Mouse (Mus musculus) kidney, embryonic 14.5 days (tissue): ENCODE data around the gene Amigo3. TPM values are rescaled to one million over a fixed set of nuclear protein-coding genes. Genes with fewer than 3 reads are reported as not detected.
A peak's percentile ranks its signal among the peaks of the same experiment; 100 is the strongest.

ENCODE experiments used
- ATAC-seq: fragments of 200-750 bp; cut with Nextera tagmentation; 2 replicates; pipeline ENCODE4 v1.8.0; 2017; ENCODE audit warnings: moderate number of reproducible peaks, mild to moderate bottlenecking, moderate TSS enrichment, moderate library complexity; ENCODE audit not compliant: low FRiP score, low TSS enrichment
- H3K27ac ChIP-seq: fragments of 300-500 bp; sonication (generic); 2 replicates; pipeline ENCODE4 v1.5.1; 2014; ENCODE audit warnings: low read depth, mild to moderate bottlenecking, low read length, moderate library complexity, mixed read lengths
- H3K27me3 ChIP-seq: fragments of 300-500 bp; sonication (generic); 2 replicates; pipeline ENCODE4 v1.6.1; 2014; ENCODE audit warnings: mild to moderate bottlenecking, low read length; ENCODE audit not compliant: control insufficient read depth, insufficient read depth
- H3K36me3 ChIP-seq: fragments of 300-500 bp; sonication (generic); 2 replicates; pipeline ENCODE4 v1.6.1; 2014; ENCODE audit warnings: low read length, mixed read lengths; ENCODE audit not compliant: control insufficient read depth, insufficient read depth
- H3K4me1 ChIP-seq: fragments of 300-500 bp; sonication (generic); 2 replicates; pipeline ENCODE4 v1.6.1; 2014; ENCODE audit warnings: low read length, mixed read lengths; ENCODE audit not compliant: control insufficient read depth, insufficient read depth
- H3K4me2 ChIP-seq: fragments of 300-500 bp; sonication (generic); replicated peaks from 2 replicates; pipeline ENCODE4 v1.6.1; 2014; ENCODE audit warnings: low read depth, mild to moderate bottlenecking, low read length
- H3K4me3 ChIP-seq: fragments of 300-500 bp; sonication (generic); 2 replicates; pipeline ENCODE4 v1.5.1; 2014; ENCODE audit warnings: mild to moderate bottlenecking, low read length
- H3K9ac ChIP-seq: fragments of 300-500 bp; sonication (generic); 2 replicates; pipeline ENCODE4 v1.6.1; 2014; ENCODE audit warnings: low read depth, mild to moderate bottlenecking, low read length, moderate library complexity
- H3K9me3 ChIP-seq: fragments of 300-500 bp; sonication (generic); 2 replicates; pipeline ENCODE4 v1.6.1; 2016; ENCODE audit warnings: low read length; ENCODE audit not compliant: control insufficient read depth
- WGBS: fragments of 180-500 bp; shearing (Covaris S2); extraction: QIAGEN DNeasy Blood & Tissue Kit; methylation state at CpG from one replicate; pipeline ENCODE4 v1.1.7; 2014; 5-methylcytosine and 5-hydroxymethylcytosine counted together
- polyA plus RNA-seq: library from polyadenylated mRNA; unstranded; fragments of >200 nt; fragmentation: Nextera tagmentation; extraction: Ambion mirVana; gene quantifications from 2 replicates; pipeline ENCODE4 v1.2.1, GENCODE M21; 2014

Gene Amigo3
- polyA plus RNA-seq, 1 experiment from 2014 or later: 2.1 TPM

DNA sequence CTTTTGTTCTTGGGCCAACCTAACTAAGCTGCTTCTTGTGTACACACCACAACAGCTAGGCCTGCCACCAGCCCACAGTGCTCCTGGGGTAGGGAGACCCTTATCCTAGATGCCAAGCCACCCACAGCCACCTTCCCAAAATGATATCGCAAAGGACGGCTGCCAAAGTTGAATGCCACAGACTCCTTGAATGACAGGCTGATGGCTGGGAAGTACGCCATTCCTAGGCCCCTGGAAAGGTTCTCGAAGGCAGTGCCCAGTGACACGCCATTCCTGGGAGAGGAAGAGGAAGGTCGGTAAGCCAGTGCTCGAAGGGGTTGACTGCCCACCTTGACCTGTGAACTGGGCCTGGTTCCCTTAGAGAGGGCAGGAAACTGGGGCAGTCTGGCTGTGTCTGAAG, 16.6 kb downstream of the Amigo3 start:
- Histone ChIP-seq H3K36me3 (peaks cover 40% of the 10 kb centered on the region), H3K9ac (no peak overlapping the region), H3K9me3 (no peaks in the 10 kb centered on the region), H3K27me3 (no peaks in the 10 kb centered on the region), H3K4me2 (no peak overlapping the region), H3K27ac (no peak overlapping the region), H3K4me1 (no peaks in the 10 kb centered on the region), H3K4me3 (no peak overlapping the region)
- no peak for ATAC-seq
- 86% methylated on average over 7 of the region's 7 CpGs for WGBS

DNA sequence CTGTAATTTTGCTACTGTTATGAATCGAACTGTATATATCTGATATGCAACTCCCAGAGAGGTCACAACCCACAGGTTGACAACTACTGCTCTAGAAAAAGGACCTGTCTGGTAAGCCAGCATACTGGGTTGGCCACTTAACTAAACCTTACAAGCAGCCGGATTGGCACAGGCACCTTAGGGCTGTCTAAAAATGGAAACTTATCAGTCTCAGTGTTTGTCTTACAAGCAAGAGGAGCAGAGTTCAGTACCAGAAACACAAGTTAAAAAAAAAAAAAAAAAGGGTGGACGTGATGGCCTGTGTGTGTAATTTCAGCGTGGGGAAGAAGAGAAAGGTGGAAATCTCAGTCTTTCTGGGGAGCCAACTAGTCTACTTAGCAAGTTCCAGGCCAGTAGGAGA, 18.8 kb downstream of the Amigo3 start:
- no peaks in the 10 kb centered on the region for H3K27me3 ChIP-seq
- H3K4me3 ChIP-seq: no peak overlapping the region
- H3K9ac ChIP-seq: no peak overlapping the region
- no peak overlapping the region for H3K27ac ChIP-seq
- 91% methylated on average over 4 of the region's 4 CpGs for WGBS
- no peaks in the 10 kb centered on the region for H3K9me3 ChIP-seq
- no peak overlapping the region for H3K4me2 ChIP-seq
- no peaks in the 10 kb centered on the region for H3K4me1 ChIP-seq
- H3K36me3 ChIP-seq: peaks cover 32% of the 10 kb centered on the region
- no peak for ATAC-seq

DNA sequence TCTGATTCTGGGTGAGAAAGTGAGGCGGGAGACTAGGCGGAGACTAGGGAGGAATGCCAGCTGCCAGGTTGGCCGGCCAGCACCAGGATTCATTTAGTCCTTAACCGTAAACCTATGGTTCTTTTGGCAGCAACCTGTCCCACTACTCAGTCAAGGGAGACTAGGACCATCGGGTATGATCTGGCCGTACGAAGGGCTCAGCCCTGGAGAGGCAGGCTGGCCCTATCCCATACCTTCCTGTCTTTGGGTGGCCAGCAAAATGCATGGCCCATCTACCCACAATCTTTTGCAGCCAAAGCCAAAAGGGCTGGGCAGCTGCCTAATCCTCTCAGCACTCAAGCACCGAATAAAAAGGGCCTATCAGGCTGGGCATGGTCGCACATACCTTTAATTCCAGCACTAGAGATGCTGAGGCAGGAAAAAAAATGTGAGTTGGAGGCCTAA, 19.5 kb downstream of the Amigo3 start:
- no peaks in the 10 kb centered on the region for H3K27me3 ChIP-seq
- ATAC-seq: no peak
- WGBS: 71% methylated on average over 9 of the region's 9 CpGs

DNA sequence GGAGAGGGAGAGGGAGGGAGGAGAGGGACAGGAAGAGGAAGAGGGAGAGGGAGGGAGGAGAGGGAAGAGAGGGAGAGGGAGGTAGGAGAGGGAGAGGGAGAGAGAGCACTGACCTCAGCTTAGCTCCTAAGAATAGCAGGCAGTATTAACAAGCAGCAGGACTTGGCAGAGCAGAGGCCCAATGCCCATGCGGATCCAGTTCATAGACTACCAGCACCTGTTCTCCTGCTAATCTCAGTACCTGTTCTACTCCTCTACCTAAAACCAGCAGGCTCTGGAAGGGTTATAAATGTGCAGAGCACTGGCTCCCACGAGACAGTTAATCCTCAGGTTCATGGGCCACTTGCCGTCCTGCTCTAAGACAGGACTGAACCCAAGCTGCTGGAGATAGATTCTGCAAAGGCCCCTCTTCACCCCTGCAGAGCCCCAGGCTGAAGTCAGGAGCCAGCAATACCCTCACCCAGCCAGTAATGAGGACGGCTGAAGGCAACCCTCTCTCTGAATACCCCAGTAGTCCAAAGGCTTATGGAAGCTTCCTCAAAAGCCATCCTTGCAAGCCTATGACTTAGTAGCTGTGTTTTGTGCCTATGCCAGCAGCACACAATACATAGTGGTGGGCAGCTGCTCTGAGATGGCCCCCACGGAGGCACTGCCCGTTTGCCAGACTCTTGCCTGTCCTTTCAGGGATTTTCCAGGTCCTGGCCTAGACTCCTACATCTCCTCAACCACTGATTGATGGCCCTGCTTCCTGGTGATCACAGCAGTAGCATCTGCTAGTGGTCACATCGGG, 20.4 kb downstream of the Amigo3 start:
- no peaks in the 10 kb centered on the region for H3K9me3 ChIP-seq
- H3K27ac ChIP-seq: no peak overlapping the region
- ATAC-seq: no peak
- no peaks in the 10 kb centered on the region for H3K27me3 ChIP-seq
- no peak overlapping the region for H3K4me3 ChIP-seq
- H3K4me2 ChIP-seq: no peak overlapping the region
- peaks cover 7% of the 10 kb centered on the region; the same call in 1 of the 2 replicates for H3K4me1 ChIP-seq
- H3K36me3 ChIP-seq: peaks cover 25% of the 10 kb centered on the region
- WGBS: 58% methylated on average over 7 of the region's 7 CpGs
- H3K9ac ChIP-seq: no peak overlapping the region

More for the DNA sequence above, 19.5 kb downstream of the Amigo3 start:
- H3K4me3 ChIP-seq: no peak overlapping the region
- no peaks in the 10 kb centered on the region for H3K4me1 ChIP-seq
- H3K27ac ChIP-seq: no peak overlapping the region
- H3K9me3 ChIP-seq: no peaks in the 10 kb centered on the region
- H3K36me3 ChIP-seq: peaks cover 25% of the 10 kb centered on the region
- no peak overlapping the region for H3K9ac ChIP-seq
- no peak overlapping the region for H3K4me2 ChIP-seq

DNA sequence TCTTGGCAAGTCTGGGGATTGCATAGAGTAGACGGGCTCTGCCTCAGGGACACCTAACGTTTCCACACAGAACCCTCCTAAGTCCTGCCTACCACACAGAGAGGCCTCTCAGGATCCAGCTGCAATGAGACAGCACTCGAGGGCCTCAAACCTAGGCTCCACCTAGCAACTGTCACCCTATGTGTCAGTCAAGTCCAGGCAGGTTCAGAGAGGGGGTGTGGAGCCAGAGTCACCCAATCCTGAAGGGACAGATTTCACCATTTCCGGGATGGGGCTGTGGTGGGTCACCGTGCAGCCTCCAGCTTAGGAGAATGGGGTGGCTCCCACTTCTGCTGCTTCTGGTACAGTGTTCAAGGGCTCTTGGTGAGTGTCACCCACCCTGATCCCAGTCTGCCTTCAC, 27.2 kb downstream of the Amigo3 start, which contains the start of gene Mst1:
Gene Mst1 (plus strand): TSS at position 269 of the 400 bp plus-strand sequence.
- peak within 1 kb of the TSS; percentile 94 for H3K9ac ChIP-seq
- H3K4me2 ChIP-seq: peak within 1 kb of the TSS; percentile 97
- H3K27ac ChIP-seq: no peak within 1 kb of the TSS
- H3K36me3 ChIP-seq: peaks cover 6% of the 10 kb centered on the region
- ATAC-seq: no peak
- 69% methylated on average over 5 of the region's 5 CpGs for WGBS
- H3K4me3 ChIP-seq: peak within 1 kb of the TSS; percentile 83
- H3K9me3 ChIP-seq: no peaks in the 10 kb centered on the region
- H3K27me3 ChIP-seq: peaks cover 20% of the 10 kb centered on the region
- H3K4me1 ChIP-seq: peaks cover 14% of the 10 kb centered on the region; the same call in 1 of the 2 replicates

DNA sequence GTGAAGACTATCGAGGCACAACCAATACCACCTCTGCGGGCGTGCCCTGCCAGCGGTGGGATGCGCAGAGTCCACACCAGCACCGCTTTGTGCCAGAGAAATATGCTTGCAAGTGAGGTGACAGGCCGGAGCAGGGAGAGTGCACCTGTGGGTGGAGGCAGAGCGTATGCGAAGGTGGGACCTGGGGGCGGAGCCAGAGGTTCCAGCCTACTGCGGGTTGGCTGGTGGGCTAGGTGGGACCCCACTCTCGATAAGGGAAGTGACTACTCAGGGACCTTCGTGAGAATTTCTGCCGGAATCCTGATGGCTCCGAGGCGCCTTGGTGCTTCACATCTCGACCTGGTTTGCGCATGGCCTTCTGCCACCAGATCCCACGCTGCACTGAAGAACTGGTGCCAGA, 29.6 kb downstream of the Amigo3 start:
- no peak overlapping the region for H3K27ac ChIP-seq
- H3K9me3 ChIP-seq: no peaks in the 10 kb centered on the region
- peaks cover 29% of the 10 kb centered on the region for H3K36me3 ChIP-seq
- 5% methylated on average over 19 of the region's 19 CpGs for WGBS
- peak overlapping the region; percentile 28 for H3K9ac ChIP-seq
- H3K4me3 ChIP-seq: peak overlapping the region; percentile 24; the same call in 1 of the 2 replicates
- H3K27me3 ChIP-seq: peaks cover 20% of the 10 kb centered on the region
- ATAC-seq: no peak
- H3K4me1 ChIP-seq: peaks cover 14% of the 10 kb centered on the region; the same call in 1 of the 2 replicates
- H3K4me2 ChIP-seq: peak overlapping the region; percentile 34

DNA sequence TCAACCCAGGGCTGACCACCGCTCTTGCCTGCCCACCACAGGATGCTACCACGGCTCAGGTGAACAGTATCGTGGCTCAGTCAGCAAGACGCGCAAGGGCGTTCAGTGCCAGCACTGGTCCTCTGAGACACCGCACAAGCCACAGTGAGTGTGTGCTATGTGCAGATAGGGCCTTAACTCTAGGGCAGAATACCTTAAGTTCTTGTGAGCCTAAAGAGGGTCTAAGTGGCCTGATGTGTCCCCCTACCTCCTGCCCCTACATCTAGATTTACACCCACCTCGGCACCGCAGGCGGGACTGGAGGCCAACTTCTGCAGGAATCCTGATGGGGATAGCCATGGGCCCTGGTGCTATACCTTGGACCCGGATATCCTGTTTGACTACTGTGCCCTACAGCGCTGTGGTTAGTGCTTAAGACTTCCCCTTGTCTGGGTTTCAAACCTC, 30.1 kb downstream of the Amigo3 start, which contains the start of gene Rnf123:
Gene Rnf123 (minus strand): TSS at position 359 of the 444 bp plus-strand sequence.
- whole genome bisulfite sequencing: 36% methylated on average over 12 of the region's 12 CpGs
- peak within 1 kb of the TSS; percentile 28 for H3K9ac ChIP-seq
- no peak for ATAC-seq
- peak within 1 kb of the TSS; percentile 24; the same call in 1 of the 2 replicates for H3K4me3 ChIP-seq
- H3K9me3 ChIP-seq: no peaks in the 10 kb centered on the region
- H3K4me2 ChIP-seq: peak within 1 kb of the TSS; percentile 34
- peaks cover 20% of the 10 kb centered on the region for H3K27me3 ChIP-seq
- peaks cover 33% of the 10 kb centered on the region for H3K36me3 ChIP-seq
- H3K4me1 ChIP-seq: peaks cover 10% of the 10 kb centered on the region; the same call in 1 of the 2 replicates
- H3K27ac ChIP-seq: no peak within 1 kb of the TSS

DNA sequence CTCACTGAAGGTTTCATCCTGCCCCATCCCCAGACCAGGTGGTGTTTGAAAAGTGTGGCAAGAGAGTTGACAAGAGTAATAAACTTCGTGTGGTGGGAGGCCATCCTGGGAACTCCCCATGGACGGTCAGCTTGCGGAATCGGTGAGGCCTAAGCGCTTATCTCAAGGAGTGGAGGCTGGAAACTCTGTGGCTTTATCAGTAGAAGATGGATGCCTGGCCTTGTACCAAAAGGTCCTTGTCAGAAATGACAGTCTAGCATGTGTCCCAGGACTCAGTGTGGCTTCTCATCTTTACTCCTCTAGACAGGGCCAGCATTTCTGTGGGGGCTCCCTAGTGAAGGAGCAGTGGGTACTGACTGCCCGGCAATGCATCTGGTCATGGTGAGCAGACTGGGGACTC, 30.6 kb downstream of the Amigo3 start:
- Histone ChIP-seq H3K4me1 (peaks cover 4% of the 10 kb centered on the region; the same call in 1 of the 2 replicates), H3K36me3 (peaks cover 39% of the 10 kb centered on the region), H3K9ac (no peak overlapping the region), H3K27me3 (peaks cover 20% of the 10 kb centered on the region), H3K27ac (no peak overlapping the region), H3K4me2 (no peak overlapping the region), H3K9me3 (no peaks in the 10 kb centered on the region), H3K4me3 (no peak overlapping the region)
- WGBS: 71% methylated on average over 6 of the region's 6 CpGs
- ATAC-seq: no peak

DNA sequence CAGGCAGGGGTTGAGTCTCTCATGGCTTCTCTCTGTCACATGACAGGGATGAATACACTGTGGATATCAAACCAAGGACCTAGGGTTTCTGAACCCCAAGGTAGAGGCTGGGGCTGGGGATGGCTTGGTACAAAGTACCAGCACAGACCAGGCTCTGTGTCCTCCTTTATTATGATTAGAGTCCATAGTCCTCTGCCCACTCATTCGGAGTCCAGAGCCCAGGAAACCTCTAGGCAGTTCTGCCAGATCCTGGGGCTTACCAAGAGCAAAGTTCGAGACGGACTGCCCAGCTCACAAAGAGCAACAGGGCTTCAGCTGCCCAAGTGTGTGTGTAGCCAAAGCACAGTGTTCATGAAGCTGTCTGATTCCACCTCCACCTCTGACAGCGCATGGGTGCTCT, 32.3 kb downstream of the Amigo3 start:
- Histone ChIP-seq H3K9ac (no peak overlapping the region), H3K4me1 (no peaks in the 10 kb centered on the region; the same call in 1 of the 2 replicates), H3K4me2 (no peak overlapping the region), H3K27ac (no peak overlapping the region), H3K36me3 (peaks cover 56% of the 10 kb centered on the region), H3K4me3 (no peak overlapping the region), H3K9me3 (no peaks in the 10 kb centered on the region), H3K27me3 (peaks cover 20% of the 10 kb centered on the region)
- no peak for ATAC-seq
- 94% methylated on average over 4 of the region's 4 CpGs for WGBS
